Mouse (Mus musculus) MEL (cell line): ENCODE data around the gene Ddias. TPM values are rescaled to one million over a fixed set of nuclear protein-coding genes. Genes with fewer than 3 reads are reported as not detected.

Experiments
- DNase-seq: peaks from one replicate; pipeline ENCODE4 v3.0.0; 2011; ENCODE audit warnings: low read depth, low spot score
- H3K27ac ChIP-seq: 2 replicates; pipeline ENCODE4 v1.5.1; 2012; ENCODE audit warnings: low read depth, mild to moderate bottlenecking, control low read depth, low read length, moderate library complexity; ENCODE audit not compliant: control insufficient read depth
- H3K27me3 ChIP-seq, 2 experiments: fragments of 150-350 bp in 1 of 2; sonication (generic) in 1 of 2; 2 replicates each; pipeline ENCODE4 v1.6.1; 2012; ENCODE audit warnings: low read length in 2 of 2, mild to moderate bottlenecking in 2 of 2, improper control_type of control experiment in 1 of 2, moderate library complexity in 1 of 2; ENCODE audit not compliant: insufficient read depth in 2 of 2, control insufficient read depth in 1 of 2
- H3K36me3 ChIP-seq, 2 experiments: 2 replicates each; pipeline ENCODE4 v1.6.1; 2012 to 2014; ENCODE audit warnings: low read length in 2 of 2, improper control_type of control experiment in 1 of 2, inconsistent platforms in 1 of 2, mild to moderate bottlenecking in 1 of 2; ENCODE audit not compliant: insufficient read depth in 2 of 2, control insufficient read depth in 1 of 2
- H3K4me1 ChIP-seq, 2 experiments: fragments of 150-350 bp in 1 of 2; sonication (generic) in 1 of 2; 2 replicates each; pipeline ENCODE4 v1.6.1; 2012; ENCODE audit warnings: low read length in 2 of 2, improper control_type of control experiment in 1 of 2, mild to moderate bottlenecking in 1 of 2; ENCODE audit not compliant: insufficient read depth in 2 of 2, control insufficient read depth in 1 of 2
- H3K4me3 ChIP-seq, 2 experiments: fragments of 150-350 bp in 1 of 2; sonication (generic) in 1 of 2; 2 replicates each; pipeline ENCODE4 v1.5.1; 2012; ENCODE audit warnings: low read depth in 2 of 2, low read length in 2 of 2, mild to moderate bottlenecking in 2 of 2, moderate library complexity in 2 of 2, control low read depth in 1 of 2, improper control_type of control experiment in 1 of 2; ENCODE audit not compliant: control insufficient read depth in 1 of 2, insufficient read depth in 1 of 2
- H3K79me2 ChIP-seq: 2 replicates; pipeline ENCODE4 v1.6.1; 2012; ENCODE audit warnings: mild to moderate bottlenecking, low read length, moderate library complexity; ENCODE audit not compliant: control insufficient read depth, poor library complexity, insufficient read depth
- H3K9ac ChIP-seq: 2 replicates; pipeline ENCODE4 v1.6.1; 2012; ENCODE audit warnings: low read depth, mild to moderate bottlenecking, control low read depth, low read length, moderate library complexity; ENCODE audit not compliant: control insufficient read depth, poor library complexity, severe bottlenecking
- H3K9me3 ChIP-seq: fragments of 150-350 bp; sonication (generic); replicated peaks from 2 replicates; pipeline ENCODE4 v1.6.1; 2012; ENCODE audit warnings: mild to moderate bottlenecking, low read length, improper control_type of control experiment, moderate library complexity; ENCODE audit not compliant: insufficient read depth
- BHLHE40 ChIP-seq: IDR thresholded peaks from 2 replicates; pipeline ENCODE4 v1.6.1; 2012; ENCODE audit warnings: low read depth, mild to moderate bottlenecking, inconsistent platforms, low read length, improper control_type of control experiment, borderline replicate concordance
- EP300 ChIP-seq, 2 experiments: IDR thresholded peaks; 2 replicates each; pipeline ENCODE4 v1.6.1; 2011; ENCODE audit warnings: improper control_type of control experiment in 2 of 2, low read length in 2 of 2, low read depth in 1 of 2, mild to moderate bottlenecking in 1 of 2
- ETS1 ChIP-seq: IDR thresholded peaks from 2 replicates; pipeline ENCODE4 v1.6.1; 2012; ENCODE audit warnings: low read depth, mild to moderate bottlenecking, inconsistent platforms, low read length, improper control_type of control experiment, moderate library complexity
- GABPA ChIP-seq: IDR thresholded peaks from 2 replicates; pipeline ENCODE4 v1.6.1; 2012; ENCODE audit warnings: low read depth, mild to moderate bottlenecking, inconsistent platforms, low read length, improper control_type of control experiment, moderate library complexity
- GATA1 ChIP-seq: IDR thresholded peaks from 2 replicates; pipeline ENCODE4 v1.6.1; 2011; ENCODE audit warnings: low read depth, low read length, improper control_type of control experiment
- HCFC1 ChIP-seq: IDR thresholded peaks from 2 replicates; pipeline ENCODE4 v1.6.1; 2012; ENCODE audit warnings: low read depth, mild to moderate bottlenecking, inconsistent platforms, low read length, improper control_type of control experiment, moderate library complexity
- JUND ChIP-seq: IDR thresholded peaks from 2 replicates; pipeline ENCODE4 v1.6.1; 2011; ENCODE audit warnings: low read depth, mild to moderate bottlenecking, improper control_type of control experiment, low read length
- MAX ChIP-seq: IDR thresholded peaks from 2 replicates; pipeline ENCODE4 v1.6.1; 2011; ENCODE audit warnings: low read length, improper control_type of control experiment
- MAZ ChIP-seq: IDR thresholded peaks from 2 replicates; pipeline ENCODE4 v1.6.1; 2012; ENCODE audit warnings: low read depth, mild to moderate bottlenecking, inconsistent platforms, low read length, improper control_type of control experiment
- MXI1 ChIP-seq: IDR thresholded peaks from 2 replicates; pipeline ENCODE4 v1.6.1; 2011; ENCODE audit warnings: mild to moderate bottlenecking, low read depth, low read length, improper control_type of control experiment
- MYB ChIP-seq: IDR thresholded peaks from 2 replicates; pipeline ENCODE4 v1.6.1; 2011; ENCODE audit warnings: mild to moderate bottlenecking, low read depth, low read length, improper control_type of control experiment
- NELFE ChIP-seq: IDR thresholded peaks from 2 replicates; pipeline ENCODE4 v1.6.1; 2011; ENCODE audit warnings: low read depth, low read length, improper control_type of control experiment
- NRF1 ChIP-seq: IDR thresholded peaks from 2 replicates; pipeline ENCODE4 v1.6.1; 2014; ENCODE audit warnings: low read depth, mild to moderate bottlenecking, inconsistent platforms, low read length, improper control_type of control experiment, moderate library complexity; ENCODE audit not compliant: poor library complexity, insufficient read depth, severe bottlenecking
- POLR2A ChIP-seq, 2 experiments: IDR thresholded peaks; 2 replicates each; pipeline ENCODE4 v1.6.1; 2011 to 2012; ENCODE audit warnings: low read length in 2 of 2, mild to moderate bottlenecking in 2 of 2, control low read depth in 1 of 2, improper control_type of control experiment in 1 of 2, low read depth in 1 of 2, moderate library complexity in 1 of 2; ENCODE audit not compliant: control insufficient read depth in 1 of 2, insufficient read depth in 1 of 2, poor library complexity in 1 of 2
- POLR2AphosphoS2 ChIP-seq: IDR thresholded peaks from 2 replicates; pipeline ENCODE4 v1.6.1; 2011; ENCODE audit warnings: low read length, improper control_type of control experiment
- POLR2AphosphoS5 ChIP-seq: IDR thresholded peaks from 2 replicates; pipeline ENCODE4 v1.6.1; 2012; ENCODE audit warnings: low read depth, borderline replicate concordance, mild to moderate bottlenecking, inconsistent platforms, low read length, moderate library complexity, mixed read lengths
- RCOR1 ChIP-seq: IDR thresholded peaks from 2 replicates; pipeline ENCODE4 v1.6.1; 2012; ENCODE audit warnings: low read depth, mild to moderate bottlenecking, inconsistent platforms, low read length, improper control_type of control experiment
- SIN3A ChIP-seq: IDR thresholded peaks from 2 replicates; pipeline ENCODE4 v1.6.1; 2012; ENCODE audit warnings: low read length, improper control_type of control experiment, inconsistent platforms
- TBP ChIP-seq: IDR thresholded peaks from 2 replicates; pipeline ENCODE4 v1.8.0; 2011; ENCODE audit warnings: low read depth, low read length, improper control_type of control experiment
- TCF12 ChIP-seq: IDR thresholded peaks from 2 replicates; pipeline ENCODE4 v1.6.1; 2014; ENCODE audit warnings: low read depth, mild to moderate bottlenecking, inconsistent platforms, low read length, improper control_type of control experiment, moderate library complexity
- USF1 ChIP-seq: IDR thresholded peaks from 2 replicates; pipeline ENCODE4 v1.6.1; 2014; ENCODE audit warnings: low read depth, mild to moderate bottlenecking, inconsistent platforms, low read length, improper control_type of control experiment, moderate library complexity
- USF2 ChIP-seq, 2 experiments: IDR thresholded peaks; 2 replicates each; pipeline ENCODE4 v1.6.1; 2011 to 2012; ENCODE audit warnings: improper control_type of control experiment in 2 of 2, low read length in 2 of 2, borderline replicate concordance in 1 of 2, inconsistent platforms in 1 of 2, low read depth in 1 of 2, mild to moderate bottlenecking in 1 of 2; ENCODE audit not compliant: insufficient read depth in 1 of 2
- ZC3H11A ChIP-seq: IDR thresholded peaks from 2 replicates; pipeline ENCODE4 v1.6.1; 2012; ENCODE audit warnings: low read depth, mild to moderate bottlenecking, inconsistent platforms, low read length, improper control_type of control experiment
- ZKSCAN1 ChIP-seq: IDR thresholded peaks from 2 replicates; pipeline ENCODE4 v1.6.1; 2012; ENCODE audit warnings: low read depth, mild to moderate bottlenecking, inconsistent platforms, low read length, improper control_type of control experiment, moderate library complexity
- ZMIZ1 ChIP-seq: IDR thresholded peaks from 2 replicates; pipeline ENCODE4 v1.6.1; 2012; ENCODE audit warnings: low read depth, mild to moderate bottlenecking, inconsistent platforms, low read length, improper control_type of control experiment, moderate library complexity
- ZNF384 ChIP-seq: IDR thresholded peaks from 2 replicates; pipeline ENCODE4 v1.6.1; 2012; ENCODE audit warnings: low read depth, mild to moderate bottlenecking, inconsistent platforms, low read length, improper control_type of control experiment
- polyA plus RNA-seq, 2 experiments: library from polyadenylated mRNA; stranded (reverse) in 1 of 2; unstranded in 1 of 2; fragments of >175 nt in 1 of 2; fragments of >200 nt in 1 of 2; gene quantifications; 2 replicates each; pipeline versions ENCODE4 v1.2.1 to v1.2.4; 2012; ENCODE audit warnings: low replicate concordance in 2 of 2, low read depth in 1 of 2; ENCODE audit not compliant: insufficient read length in 2 of 2, insufficient read depth in 1 of 2, missing spikeins in 1 of 2
- total RNA-seq: library from RNA; depleted of rRNA; stranded (reverse); fragments of 300-350 nt; gene quantifications from 2 replicates; pipeline ENCODE4 v1.2.3, GENCODE M21; 2012

Gene Ddias
- total and polyA plus RNA-seq, 3 experiments, result 19.9 to 23.5 TPM; not detected in 1

DNA sequence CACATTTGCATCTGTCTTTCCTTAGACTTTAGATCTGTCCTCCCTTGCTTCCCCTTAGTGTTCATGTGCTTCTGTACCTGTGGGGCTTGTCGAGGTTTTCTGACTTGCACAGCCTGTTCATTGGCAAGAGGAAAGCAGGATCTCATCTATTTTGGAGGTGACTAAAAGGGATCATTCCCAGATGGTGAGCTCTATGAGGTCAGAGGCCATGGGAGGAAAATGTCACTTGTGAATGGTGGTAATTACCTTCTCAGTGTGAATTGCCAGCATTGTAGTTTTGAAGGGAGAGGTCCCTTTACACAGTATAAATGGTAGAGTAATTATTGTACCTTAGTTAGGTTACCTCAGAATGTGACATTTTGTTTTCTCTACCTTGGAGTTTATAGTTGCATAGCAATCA lies 16.2 kb upstream of the Ddias start:
- Histone ChIP-seq H3K79me2 (peaks cover 2% of the 10 kb centered on the region; the same call in 1 of the 2 replicates), H3K27ac (no peak overlapping the region), H3K4me3 (no peak overlapping the region), H3K4me1 (peaks cover 3 to 10% of the 10 kb centered on the region in 2 experiments; a peak in 3 of 4 replicates), H3K9me3 (no peaks in the 10 kb centered on the region), H3K27me3 (no peaks in the 10 kb centered on the region), H3K9ac (no peak overlapping the region), H3K36me3 (peaks cover 15 to 17% of the 10 kb centered on the region in 2 experiments)
- TF ChIP-seq ZNF384 (no peak), MYB (no peak), GABPA (no peak), MAX (no peak), POLR2AphosphoS2 (no peak), ZMIZ1 (no peak), GATA1 (no peak), NELFE (no peak), TBP (no peak), POLR2A (IDR thresholded peaks at IDR 0.05; ENCODE audit: control insufficient read depth in 1 of 2, insufficient read depth in 1 of 2, low read depth in 1 of 2, low read length in 2 of 2, poor library complexity in 1 of 2) (no peak), MXI1 (no peak), POLR2AphosphoS5 (no peak), MAZ (no peak), ETS1 (no peak), USF2 (IDR thresholded peaks at IDR 0.05; ENCODE audit: borderline replicate concordance in 1 of 2, insufficient read depth in 1 of 2, low read depth in 1 of 2, low read length in 2 of 2) (no peak), HCFC1 (no peak), USF1 (no peak)
- no peak for DNase-seq

DNA sequence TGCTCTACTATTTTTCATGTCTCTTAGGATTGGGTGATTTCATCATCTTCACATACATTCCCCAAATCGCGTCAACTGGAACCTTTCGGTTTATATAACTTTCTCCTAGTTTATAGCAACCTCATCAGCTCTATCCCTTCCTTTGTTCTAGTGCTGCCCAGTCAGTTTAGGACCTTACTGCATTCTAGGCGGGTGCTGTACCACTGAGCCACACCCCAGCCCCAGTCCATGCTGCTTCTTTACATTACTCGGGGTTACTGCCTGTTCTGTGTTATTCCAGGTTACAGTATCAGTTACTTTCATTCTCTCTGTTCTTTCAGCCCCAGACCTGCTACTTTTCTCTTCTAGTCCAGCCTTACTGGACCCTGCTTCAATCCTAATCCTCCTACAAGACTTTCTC lies 13.2 kb upstream of the Ddias start:
- Histone ChIP-seq H3K79me2 (peaks cover 6% of the 10 kb centered on the region; the same call in 1 of the 2 replicates), H3K9ac (no peak overlapping the region)
- no peak for DNase-seq
- TF ChIP-seq ZMIZ1 (no peak), ZC3H11A (no peak), MYB (no peak), HCFC1 (no peak), BHLHE40 (no peak), NRF1 (no peak), JUND (no peak), ZKSCAN1 (no peak), RCOR1 (no peak), TCF12 (no peak), MAX (no peak), EP300 (IDR thresholded peaks at IDR 0.05; ENCODE audit: low read depth in 1 of 2, low read length in 2 of 2) (no peak), ZNF384 (no peak), TBP (no peak), SIN3A (no peak)
- TF ChIP-seq, all 39 proteins: peak for 0
- H3K27ac ChIP-seq, result no peak overlapping the region
- H3K9me3 ChIP-seq, result no peaks in the 10 kb centered on the region
- peaks cover 16 to 29% of the 10 kb centered on the region in 2 experiments for H3K4me1 ChIP-seq
- no peaks in the 10 kb centered on the region for H3K27me3 ChIP-seq
- H3K36me3 ChIP-seq, result peaks cover 18 to 38% of the 10 kb centered on the region in 2 experiments
- H3K4me3 ChIP-seq, result no peak overlapping the region
